Mouse (Mus musculus) heart, embryonic 10.5 days (tissue): ENCODE data around the gene Ankrd11. TPM values are rescaled to one million over a fixed set of nuclear protein-coding genes. Genes with fewer than 3 reads are reported as not detected.

Source experiments
- DNase-seq: peaks from one replicate; pipeline ENCODE4 v3.0.0-alpha.2; 2017; ENCODE audit warnings: low spot score
- H3K27ac ChIP-seq: fragments of 300-500 bp; sonication (generic); 2 replicates; pipeline ENCODE4 v1.5.1; 2016; ENCODE audit warnings: mild to moderate bottlenecking
- H3K27me3 ChIP-seq: fragments of 300-500 bp; sonication (generic); 2 replicates; pipeline ENCODE4 v1.6.1; 2016; ENCODE audit warnings: mild to moderate bottlenecking; ENCODE audit not compliant: poor library complexity, insufficient read depth, severe bottlenecking
- H3K36me3 ChIP-seq: fragments of 300-500 bp; sonication (generic); 2 replicates; pipeline ENCODE4 v1.6.1; 2016; ENCODE audit warnings: mild to moderate bottlenecking, moderate library complexity
- H3K4me1 ChIP-seq: fragments of 300-500 bp; sonication (generic); 2 replicates; pipeline ENCODE4 v1.6.1; 2016; ENCODE audit warnings: mild to moderate bottlenecking
- H3K4me3 ChIP-seq: fragments of 300-500 bp; sonication (generic); 2 replicates; pipeline ENCODE4 v1.5.1; 2016; ENCODE audit warnings: mild to moderate bottlenecking, moderate library complexity
- H3K9me3 ChIP-seq: fragments of 300-500 bp; sonication (generic); 2 replicates; pipeline ENCODE4 v1.6.1; 2016; ENCODE audit warnings: mild to moderate bottlenecking, moderate library complexity
- WGBS: fragments of 180-500 bp; shearing (Covaris S2); methylation state at CpG from one replicate; pipeline ENCODE4 v1.1.7; 2016; 5-methylcytosine and 5-hydroxymethylcytosine counted together
- polyA plus RNA-seq: library from polyadenylated mRNA; unstranded; fragments of >200 nt; fragmentation: Nextera tagmentation; extraction: Ambion mirVana; gene quantifications from 2 replicates; pipeline ENCODE4 v1.2.1, GENCODE M21; 2016

Ankrd11 gene
- polyA plus RNA-seq, 1 experiment from 2014 or later, result 32.9 TPM

GRCm38 (mm10) chr8:122902581-122902980 lies 139.5 kb downstream of the Ankrd11 start:
- WGBS, result 58% methylated on average over 3 of the region's 3 CpGs
- peaks cover 37% of the 10 kb centered on the region for H3K36me3 ChIP-seq
- H3K9me3 ChIP-seq, result no peaks in the 10 kb centered on the region
- no peak overlapping the region for H3K4me3 ChIP-seq
- H3K27ac ChIP-seq, result no peak overlapping the region
- no peaks in the 10 kb centered on the region for H3K27me3 ChIP-seq
- H3K4me1 ChIP-seq, result peaks cover 41% of the 10 kb centered on the region
- DNase-seq, result no peak

- DNase-seq, result no peak
- no peak overlapping the region for H3K27ac ChIP-seq
- no peaks in the 10 kb centered on the region for H3K27me3 ChIP-seq
- peaks cover 41% of the 10 kb centered on the region for H3K4me1 ChIP-seq
- no peaks in the 10 kb centered on the region for H3K9me3 ChIP-seq
- no peak overlapping the region for H3K4me3 ChIP-seq
- WGBS, result 82% methylated on average over 8 of the region's 8 CpGs
- peaks cover 37% of the 10 kb centered on the region for H3K36me3 ChIP-seq
These were observed 140.1 kb downstream of the Ankrd11 start for GRCm38 (mm10) chr8:122901892-122902515.

GRCm38 (mm10) chr8:122901476-122901875 lies 140.6 kb downstream of the Ankrd11 start:
- 92% methylated on average over 7 of the region's 7 CpGs for WGBS

GRCm38 (mm10) chr8:122899085-122899484 lies 143.0 kb downstream of the Ankrd11 start:
- peaks cover 34% of the 10 kb centered on the region for H3K4me1 ChIP-seq
- no peak overlapping the region for H3K4me3 ChIP-seq
- no peaks in the 10 kb centered on the region for H3K27me3 ChIP-seq
- H3K27ac ChIP-seq, result no peak overlapping the region
- H3K9me3 ChIP-seq, result no peaks in the 10 kb centered on the region
- WGBS, result 57% methylated on average over 5 of the region's 5 CpGs
- DNase-seq, result no peak
- H3K36me3 ChIP-seq, result peaks cover 64% of the 10 kb centered on the region

More at GRCm38 (mm10) chr8:122901476-122901875, 140.6 kb downstream of the Ankrd11 start:
- Histone ChIP-seq H3K4me1 (peaks cover 39% of the 10 kb centered on the region), H3K9me3 (no peaks in the 10 kb centered on the region), H3K27me3 (no peaks in the 10 kb centered on the region), H3K4me3 (no peak overlapping the region), H3K36me3 (peaks cover 41% of the 10 kb centered on the region), H3K27ac (no peak overlapping the region)
- DNase-seq, result no peak

GRCm38 (mm10) chr8:122898473-122898872 lies 143.6 kb downstream of the Ankrd11 start:
- Histone ChIP-seq H3K4me1 (peaks cover 34% of the 10 kb centered on the region), H3K27ac (no peak overlapping the region), H3K4me3 (no peak overlapping the region), H3K9me3 (no peaks in the 10 kb centered on the region), H3K27me3 (no peaks in the 10 kb centered on the region), H3K36me3 (peaks cover 71% of the 10 kb centered on the region)
- DNase-seq, result no peak
- 96% methylated on average over 12 of the region's 12 CpGs for WGBS

GRCm38 (mm10) chr8:122898018-122898417 lies 144.1 kb downstream of the Ankrd11 start:
- DNase-seq, result no peak
- H3K9me3 ChIP-seq, result no peaks in the 10 kb centered on the region
- H3K27me3 ChIP-seq, result no peaks in the 10 kb centered on the region
- peaks cover 34% of the 10 kb centered on the region for H3K4me1 ChIP-seq
- H3K36me3 ChIP-seq, result peaks cover 75% of the 10 kb centered on the region
- 48% methylated on average over 4 of the region's 4 CpGs for WGBS
- no peak overlapping the region for H3K4me3 ChIP-seq
- no peak overlapping the region for H3K27ac ChIP-seq

- H3K9me3 ChIP-seq, result no peaks in the 10 kb centered on the region
- no peak overlapping the region for H3K27ac ChIP-seq
- H3K36me3 ChIP-seq, result peaks cover 83% of the 10 kb centered on the region
- DNase-seq, result no peak
- peaks cover 26% of the 10 kb centered on the region for H3K4me1 ChIP-seq
- H3K4me3 ChIP-seq, result no peak overlapping the region
- H3K27me3 ChIP-seq, result no peaks in the 10 kb centered on the region
- WGBS, result 80% methylated on average over 8 of the region's 8 CpGs
These were observed 144.9 kb downstream of the Ankrd11 start for GRCm38 (mm10) chr8:122897200-122897599.

GRCm38 (mm10) chr8:122896317-122896716 lies 145.8 kb downstream of the Ankrd11 start:
- no peak overlapping the region for H3K4me3 ChIP-seq
- 94% methylated on average over 11 of the region's 11 CpGs for WGBS
- no peak overlapping the region for H3K27ac ChIP-seq
- peaks cover 20% of the 10 kb centered on the region for H3K4me1 ChIP-seq
- no peak for DNase-seq
- no peaks in the 10 kb centered on the region for H3K27me3 ChIP-seq
- H3K36me3 ChIP-seq, result peaks cover 92% of the 10 kb centered on the region
- no peaks in the 10 kb centered on the region for H3K9me3 ChIP-seq

GRCm38 (mm10) chr8:122893451-122893850 lies 148.6 kb downstream of the Ankrd11 start:
- H3K27me3 ChIP-seq, result no peaks in the 10 kb centered on the region
- WGBS, result 88% methylated on average over 12 of the region's 12 CpGs
- H3K36me3 ChIP-seq, result peaks cover 98% of the 10 kb centered on the region
- no peak for DNase-seq
- H3K4me1 ChIP-seq, result peaks cover 6% of the 10 kb centered on the region; the same call in 1 of the 2 replicates
- H3K9me3 ChIP-seq, result no peaks in the 10 kb centered on the region
- no peak overlapping the region for H3K27ac ChIP-seq
- no peak overlapping the region for H3K4me3 ChIP-seq

- H3K27ac ChIP-seq, result no peak overlapping the region
- H3K4me3 ChIP-seq, result no peak overlapping the region
- no peak for DNase-seq
- H3K4me1 ChIP-seq, result no peaks in the 10 kb centered on the region
- H3K27me3 ChIP-seq, result no peaks in the 10 kb centered on the region
- H3K36me3 ChIP-seq, result peaks cover 98% of the 10 kb centered on the region
- WGBS, result 85% methylated on average over 12 of the region's 12 CpGs
- no peaks in the 10 kb centered on the region for H3K9me3 ChIP-seq
These were observed 150.6 kb downstream of the Ankrd11 start for GRCm38 (mm10) chr8:122891440-122891839.

- peaks cover 13% of the 10 kb centered on the region for H3K4me1 ChIP-seq
- H3K27me3 ChIP-seq, result no peaks in the 10 kb centered on the region
- peaks cover 74% of the 10 kb centered on the region for H3K36me3 ChIP-seq
- 0 out of 2 replicates have a peak overlapping the region, but pooled peaks have one; percentile 52 for H3K27ac ChIP-seq
- H3K4me3 ChIP-seq, result no peak overlapping the region
- WGBS, result 72% methylated on average over 10 of the region's 10 CpGs
- H3K9me3 ChIP-seq, result no peaks in the 10 kb centered on the region
- DNase-seq, result no peak
These were observed 158.4 kb downstream of the Ankrd11 start for GRCm38 (mm10) chr8:122883671-122884070.

GRCm38 (mm10) chr8:122880302-122880701 lies 161.8 kb downstream of the Ankrd11 start:
- Histone ChIP-seq H3K27me3 (no peaks in the 10 kb centered on the region), H3K36me3 (peaks cover 40% of the 10 kb centered on the region), H3K9me3 (no peaks in the 10 kb centered on the region), H3K4me1 (peaks cover 21% of the 10 kb centered on the region), H3K4me3 (no peak overlapping the region), H3K27ac (no peak overlapping the region)
- WGBS, result 65% methylated on average over 3 of the region's 3 CpGs
- DNase-seq, result no peak

- Histone ChIP-seq H3K4me3 (no peak overlapping the region), H3K9me3 (no peaks in the 10 kb centered on the region), H3K27me3 (no peaks in the 10 kb centered on the region), H3K4me1 (peaks cover 22% of the 10 kb centered on the region), H3K27ac (no peak overlapping the region), H3K36me3 (peaks cover 20% of the 10 kb centered on the region)
- no peak for DNase-seq
- WGBS, result 75% methylated on average over 3 of the region's 3 CpGs
These were observed 163.8 kb downstream of the Ankrd11 start for GRCm38 (mm10) chr8:122878231-122878630.

GRCm38 (mm10) chr8:122875186-122875585 lies 166.9 kb downstream of the Ankrd11 start:
- 57% methylated on average over 5 of the region's 5 CpGs for WGBS
- H3K36me3 ChIP-seq, result no peaks in the 10 kb centered on the region
- no peaks in the 10 kb centered on the region for H3K9me3 ChIP-seq
- peaks cover under 1% of the 10 kb centered on the region; the same call in 1 of the 2 replicates for H3K27me3 ChIP-seq
- H3K27ac ChIP-seq, result no peak overlapping the region
- peaks cover 27% of the 10 kb centered on the region for H3K4me1 ChIP-seq
- H3K4me3 ChIP-seq, result no peak overlapping the region
- no peak for DNase-seq
